Mouse (Mus musculus) small intestine, adult 2 months (tissue): Measurements from ENCODE around the gene Cnp. TPM values are rescaled to one million over a fixed set of nuclear protein-coding genes. Genes with fewer than 3 reads are reported as not detected.
A peak's percentile ranks its signal among the peaks of the same experiment; 100 is the strongest.

Experiments
- H3K27ac ChIP-seq: fragments of 200-500 bp; 2 replicates; pipeline ENCODE4 v1.5.1; 2012; ENCODE audit warnings: low read depth, low read length, control low read depth, inconsistent platforms; ENCODE audit not compliant: insufficient read depth
- H3K27me3 ChIP-seq: fragments of 200-500 bp; 2 replicates; pipeline ENCODE4 v1.6.1; 2012; ENCODE audit warnings: mild to moderate bottlenecking, moderate library complexity, low read length, inconsistent platforms; ENCODE audit not compliant: control insufficient read depth, insufficient read depth
- H3K36me3 ChIP-seq: fragments of 200-500 bp; 2 replicates; pipeline ENCODE4 v1.6.1; 2012; ENCODE audit warnings: mild to moderate bottlenecking, low read length, control low read depth, inconsistent platforms; ENCODE audit not compliant: control insufficient read depth, insufficient read depth
- H3K4me1 ChIP-seq: fragments of 200-500 bp; 2 replicates; pipeline ENCODE4 v1.6.1; 2012; ENCODE audit warnings: low read length, inconsistent platforms, mixed read lengths; ENCODE audit not compliant: control insufficient read depth, insufficient read depth, insufficient read length
- H3K4me3 ChIP-seq: fragments of 200-500 bp; 2 replicates; pipeline ENCODE4 v1.5.1; 2012; ENCODE audit warnings: low read depth, mild to moderate bottlenecking, control low read depth, inconsistent platforms, low read length, moderate library complexity
- CTCF ChIP-seq: fragments of 200-500 bp; IDR thresholded peaks from 2 replicates; pipeline ENCODE4 v1.5.1; 2012; ENCODE audit warnings: low read depth, mild to moderate bottlenecking, control low read depth, inconsistent platforms, low read length, moderate library complexity, mixed read lengths; ENCODE audit not compliant: insufficient replicate concordance, insufficient read length; ENCODE audit errors: extremely low read depth
- POLR2A ChIP-seq: fragments of 200-500 bp; IDR thresholded peaks from 2 replicates; pipeline ENCODE4 v1.6.1; 2012; ENCODE audit warnings: low read depth, mild to moderate bottlenecking, control low read depth, inconsistent platforms, low read length, moderate library complexity
- WGBS: fragments of 180-500 bp; shearing (Covaris S2); methylation state at CpG from one replicate; pipeline ENCODE4 v1.1.7; 2018; 5-methylcytosine and 5-hydroxymethylcytosine counted together
- polyA plus RNA-seq: library from polyadenylated mRNA; depleted of rRNA; stranded (reverse); fragments of >200 nt; gene quantifications from 2 replicates; pipeline ENCODE4 v1.2.3, GENCODE M21; 2012; rRNA removed

Cnp gene
- polyA plus RNA-seq, 1 experiment = 19.4 TPM

DNA sequence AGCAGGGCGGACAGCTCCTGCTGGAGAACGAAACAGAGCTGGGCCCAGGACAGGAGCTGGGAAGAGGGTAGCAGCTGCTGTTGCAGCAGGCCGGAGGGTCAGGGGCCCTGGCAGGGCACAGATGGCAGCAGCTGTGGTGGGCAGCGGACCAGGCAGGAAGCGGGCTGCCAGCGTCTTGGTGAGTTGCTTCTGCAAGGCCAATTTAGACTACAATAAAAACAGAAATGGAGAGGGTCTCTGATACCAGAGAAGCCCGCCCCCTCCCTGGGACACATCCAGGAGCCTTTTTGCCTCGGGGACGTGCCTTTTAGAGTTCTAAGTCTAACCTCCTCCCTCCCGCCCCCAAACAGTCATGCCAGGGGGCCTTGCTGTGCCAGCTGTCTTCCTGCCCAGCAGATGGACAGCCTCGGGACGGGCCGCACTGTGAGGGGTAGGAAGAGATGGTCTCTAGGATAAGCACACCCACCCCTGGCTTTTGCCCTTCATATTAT is 54.2 kb downstream of the Cnp start:
- Histone ChIP-seq H3K27ac (no peak overlapping the region), H3K4me3 (no peak overlapping the region), H3K36me3 (peaks cover 21% of the 10 kb centered on the region), H3K4me1 (peaks cover 26% of the 10 kb centered on the region), H3K27me3 (no peaks in the 10 kb centered on the region)
- WGBS = 60% methylated on average over 13 of the region's 13 CpGs
- TF ChIP-seq POLR2A (no peak), CTCF (no peak)

DNA sequence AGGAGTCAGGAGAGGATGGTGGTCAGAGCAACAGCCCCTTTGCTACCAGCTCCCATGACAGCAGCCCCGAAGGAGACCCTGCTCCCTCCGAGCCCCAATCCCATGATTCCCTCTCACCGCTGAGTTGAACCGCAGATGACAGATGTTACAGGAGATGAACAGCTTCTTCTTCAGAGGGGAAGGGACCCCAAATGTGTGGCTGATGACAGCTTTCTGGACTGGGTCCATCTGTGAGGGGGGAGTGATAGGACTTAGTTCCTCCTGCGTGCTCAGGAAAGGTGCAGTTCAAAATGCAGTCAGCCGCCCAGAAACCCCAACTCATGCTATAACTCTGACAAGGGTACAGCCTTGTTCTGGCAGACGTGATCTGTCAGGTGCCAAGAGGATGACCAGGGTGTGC is 59.8 kb downstream of the Cnp start:
- Histone ChIP-seq H3K27me3 (no peaks in the 10 kb centered on the region), H3K4me3 (no peak overlapping the region), H3K27ac (no peak overlapping the region), H3K36me3 (no peaks in the 10 kb centered on the region), H3K4me1 (no peaks in the 10 kb centered on the region)
- TF ChIP-seq CTCF = no peak
- no peak for TF ChIP-seq POLR2A
- WGBS = 61% methylated on average over 7 of the region's 7 CpGs

DNA sequence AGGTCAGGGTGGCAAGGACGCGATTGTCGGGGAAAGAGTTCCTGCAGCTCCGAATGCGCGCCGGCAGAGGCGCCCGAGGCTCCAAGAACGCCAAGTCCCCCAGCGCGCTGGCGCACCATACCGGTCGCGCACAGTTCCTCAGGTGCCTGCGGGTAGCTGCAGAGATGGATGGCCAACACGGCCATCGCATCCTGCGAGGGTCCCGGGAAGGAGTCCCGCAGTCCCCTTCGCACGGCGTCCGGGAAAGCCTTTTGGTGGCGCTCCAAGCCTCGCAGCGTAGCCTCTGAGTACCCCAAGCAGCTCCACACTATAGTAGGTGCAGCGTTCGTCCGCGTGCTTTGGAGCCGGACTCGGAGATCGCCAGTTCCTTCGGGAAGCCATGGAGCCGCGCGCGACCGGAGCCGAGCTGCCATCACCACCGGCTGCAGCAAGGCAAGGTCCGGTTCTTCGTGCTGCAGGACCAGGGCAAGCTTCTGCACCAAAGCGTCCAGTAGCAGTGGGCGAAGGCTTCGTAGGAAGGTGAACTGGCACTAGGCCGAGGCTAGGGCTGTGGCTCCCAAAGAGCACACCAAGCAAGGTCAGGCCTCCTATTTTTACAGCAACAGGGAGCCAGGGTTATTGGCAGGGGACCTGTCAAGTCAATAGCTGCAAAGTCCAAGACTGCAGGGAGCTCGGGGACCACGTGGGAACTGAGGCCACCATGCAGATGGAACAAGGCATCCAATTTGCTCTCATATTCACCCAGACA is 65.6 kb downstream of the Cnp start:
- Histone ChIP-seq H3K36me3 (no peaks in the 10 kb centered on the region), H3K27ac (no peak overlapping the region), H3K27me3 (no peaks in the 10 kb centered on the region; the same call in 1 of the 2 replicates), H3K4me3 (peak overlapping the region; percentile 35), H3K4me1 (peaks cover 9% of the 10 kb centered on the region)
- TF ChIP-seq POLR2A (no peak), CTCF (0 out of 2 replicates have a peak, but pooled peaks have one; percentile 14)
- WGBS = 8% methylated on average over 52 of the region's 52 CpGs

Other genes with a start within 250 kb of the Cnp start
- gene Gast, start 240.5 kb upstream of the Cnp start, polyA plus RNA-seq = 0.38 and 336 TPM in 2 replicates
- 2.7 and 4.6 TPM in 2 replicates for gene Hap1, start 218.8 kb upstream of the Cnp start, polyA plus RNA-seq
- 253 and 689 TPM in 2 replicates for gene Jup, start 177.1 kb upstream of the Cnp start, polyA plus RNA-seq
- 11.4 and 12.8 TPM in 2 replicates for gene P3h4, start 160.1 kb upstream of the Cnp start, polyA plus RNA-seq
- gene Fkbp10, start 159.2 kb upstream of the Cnp start, polyA plus RNA-seq = 7.2 and 10.0 TPM in 2 replicates
- 7.9 and 8.4 TPM in 2 replicates for gene Nt5c3b, start 133.1 kb upstream of the Cnp start, polyA plus RNA-seq
- gene Klhl10, start 133.0 kb upstream of the Cnp start, polyA plus RNA-seq = 0.04 TPM in 1 of 2 replicates, not detected in the other
- 1.7 TPM in 2 replicates for gene Klhl11, start 102.2 kb upstream of the Cnp start, polyA plus RNA-seq
- gene Acly, start 46.9 kb upstream of the Cnp start, polyA plus RNA-seq = 14.0 and 21.7 TPM in 2 replicates
- gene Ttc25, start 29.3 kb upstream of the Cnp start, polyA plus RNA-seq = 0.01 and 0.09 TPM in 2 replicates
- 85.2 and 134 TPM in 2 replicates for gene Nkiras2, start 44.3 kb downstream of the Cnp start, polyA plus RNA-seq
- gene Dnajc7, start 45.3 kb downstream of the Cnp start, polyA plus RNA-seq = 10.6 and 24.8 TPM in 2 replicates
- 0.14 and 0.62 TPM in 2 replicates for gene Zfp385c, start 117.6 kb downstream of the Cnp start, polyA plus RNA-seq
- 4.7 and 13.3 TPM in 2 replicates for gene Dhx58, start 129.4 kb downstream of the Cnp start, polyA plus RNA-seq
- gene Kat2a, start 137.6 kb downstream of the Cnp start, polyA plus RNA-seq = 10.9 and 12.2 TPM in 2 replicates
- not detected in 2 replicates for gene Hspb9, start 138.9 kb downstream of the Cnp start, polyA plus RNA-seq
- 186 and 350 TPM in 2 replicates for gene Rab5c, start 163.3 kb downstream of the Cnp start, polyA plus RNA-seq
- gene Kcnh4, start 185.0 kb downstream of the Cnp start, polyA plus RNA-seq = 0.04 TPM in 1 of 2 replicates, not detected in the other
- not detected in 2 replicates for gene Hcrt, start 188.0 kb downstream of the Cnp start, polyA plus RNA-seq
- 9.8 and 10.0 TPM in 2 replicates for gene Ghdc, start 196.1 kb downstream of the Cnp start, polyA plus RNA-seq